ENCODE assay signal across 9 mouse cellular contexts in the genomic region with DNA sequence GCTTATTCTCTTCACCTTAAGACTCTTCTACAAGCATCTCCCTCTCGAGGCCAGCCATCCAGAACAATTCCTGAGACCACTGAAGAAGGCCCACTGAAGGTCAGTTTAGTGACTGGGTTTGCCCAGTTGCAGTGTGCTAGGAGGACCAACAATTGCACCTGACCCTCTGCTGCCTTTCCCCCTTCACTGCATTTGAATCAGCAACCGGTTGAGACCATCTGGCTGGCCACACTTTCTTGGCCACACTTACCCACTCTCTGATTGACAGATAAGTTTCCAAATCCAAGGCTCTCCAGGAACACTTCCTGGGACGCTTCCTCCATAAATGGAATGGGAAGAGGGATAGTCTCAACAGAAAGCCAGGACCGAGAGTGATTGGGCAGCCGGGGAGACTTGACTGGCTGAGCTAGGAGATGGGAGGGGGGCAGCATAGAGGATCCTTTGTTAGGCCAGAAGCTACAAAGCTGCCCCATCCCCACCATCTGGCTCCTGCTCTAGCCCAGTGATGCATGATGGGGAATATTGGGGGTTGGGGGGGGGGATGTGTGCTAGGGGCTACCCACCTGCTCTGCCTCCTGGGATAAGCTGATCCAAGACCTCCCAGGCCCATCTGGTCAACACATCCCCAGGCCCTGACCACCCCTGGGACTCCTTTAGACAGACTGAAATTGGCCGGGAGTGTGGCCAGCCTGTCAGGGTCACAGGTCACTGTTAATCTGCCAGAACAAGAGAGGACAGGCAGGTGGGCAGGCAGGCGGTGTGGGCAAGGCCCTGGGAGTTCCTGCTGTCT. TPM values are rescaled to one million over a fixed set of nuclear protein-coding genes. Genes with fewer than 3 reads are reported as not detected.
A peak's percentile ranks its signal among the peaks of the same experiment; 100 is the strongest.
DNase-seq lines count a peak whose midpoint lies in the region; ATAC-seq and TF ChIP-seq lines count a peak whose summit lies in the region.
"Had no signal": no experiment of that assay in that cellular context is flagged by ENCODE, and none has a peak within 500 bp of the region (broad histone marks: within the 10 kb centered on the region; RNA-seq: fewer than 3 reads in every experiment).

No protein-coding gene starts in this region.

- H3K36me3 ChIP-seq in intestine, embryonic 14.5 days (ENCODE audit: control insufficient read depth, insufficient read depth, low read length) = no peaks in the 10 kb centered on the region
- no peaks in the 10 kb centered on the region for H3K36me3 ChIP-seq in intestine, embryonic 15.5 days
- no peaks in the 10 kb centered on the region for H3K36me3 ChIP-seq in forebrain, embryonic 13.5 days (ENCODE audit: poor library complexity, severe bottlenecking)
- H3K36me3 ChIP-seq in midbrain, embryonic 15.5 days (replicated peaks) = no peaks in the 10 kb centered on the region

- TF ChIP-seq POLR2A in cerebellum, adult 2 months (IDR thresholded peaks at IDR 0.05; ENCODE audit: borderline replicate concordance, insufficient read depth, low read length) = no peak

- no peaks in the 10 kb centered on the region for H3K4me1 ChIP-seq in intestine, embryonic 14.5 days (replicated peaks; ENCODE audit: control insufficient read depth, insufficient read depth, low read length)
- H3K4me1 ChIP-seq in intestine, embryonic 15.5 days (replicated peaks) = no peaks in the 10 kb centered on the region
- peaks cover 12% of the 10 kb centered on the region for H3K4me1 ChIP-seq in cerebellum, adult 2 months (ENCODE audit: control insufficient read depth, insufficient read depth, low read length)
- H3K4me1 ChIP-seq in forebrain, embryonic 13.5 days = peaks cover 30% of the 10 kb centered on the region
- 0 out of 2 replicates have a peak, but pooled peaks cover 14% of the 10 kb centered on the region for H3K4me1 ChIP-seq in midbrain, embryonic 15.5 days

- no peak for DNase-seq in intestine, embryonic 14.5 days (ENCODE audit: low spot score)
- peak; percentile 48 to 65 for DNase-seq in cerebellum, adult 2 months
- no peak for DNase-seq in urinary bladder, postnatal 36 days (ENCODE audit: low spot score in 2 of 2)
- no peak for DNase-seq in frontal cortex, postnatal 14 days (ENCODE audit: low spot score in 2 of 2)

- H3K4me3 ChIP-seq in intestine, embryonic 14.5 days (ENCODE audit: low read depth, low read length) = no peak overlapping the region
- no peak overlapping the region for H3K4me3 ChIP-seq in intestine, embryonic 15.5 days (replicated peaks)
- no peak overlapping the region for H3K4me3 ChIP-seq in cerebellum, adult 2 months (replicated peaks; ENCODE audit: insufficient read depth, low read depth, low read length)
- H3K4me3 ChIP-seq in forebrain, embryonic 13.5 days = no peak overlapping the region
- H3K4me3 ChIP-seq in midbrain, embryonic 15.5 days = no peak overlapping the region
- H3K4me3 ChIP-seq: myocyte had no signal

- no peak overlapping the region for H3K9ac ChIP-seq in intestine, embryonic 14.5 days (ENCODE audit: low read length)
- no peak overlapping the region for H3K9ac ChIP-seq in intestine, embryonic 15.5 days
- no peak overlapping the region for H3K9ac ChIP-seq in forebrain, embryonic 13.5 days
- peak overlapping the region; percentile 10; the same call in 1 of the 2 replicates for H3K9ac ChIP-seq in midbrain, embryonic 15.5 days

- TF ChIP-seq CTCF in cerebellum, adult 2 months (IDR thresholded peaks at IDR 0.05; ENCODE audit: borderline replicate concordance, insufficient read depth, low read depth, low read length) = no peak

- ATAC-seq in intestine, embryonic 14.5 days (replicated peaks; ENCODE audit: low FRiP score, low TSS enrichment, low read depth) = peak; percentile 53
- ATAC-seq in intestine, embryonic 15.5 days = no peak; the same call in 1 of the 2 replicates
- ATAC-seq in forebrain, embryonic 13.5 days = peak; percentile 86
- peak; percentile 72 for ATAC-seq in midbrain, embryonic 15.5 days (replicated peaks)
- no peak for ATAC-seq in CD4-positive, CD25-positive, alpha-beta regulatory T cell, adult 4 months

- no peak overlapping the region for H3K27ac ChIP-seq in intestine, embryonic 14.5 days (ENCODE audit: low read depth)
- no peak overlapping the region for H3K27ac ChIP-seq in intestine, embryonic 15.5 days
- no peak overlapping the region for H3K27ac ChIP-seq in cerebellum, adult 2 months (ENCODE audit: insufficient read depth, low read length)
- H3K27ac ChIP-seq in forebrain, embryonic 13.5 days = peak overlapping the region; percentile 90
- H3K27ac ChIP-seq in midbrain, embryonic 15.5 days = peak overlapping the region; percentile 27; the same call in 1 of the 2 replicates

- WGBS in intestine, embryonic 14.5 days = 47% methylated on average over 7 of the region's 7 CpGs
- 50% methylated on average over 7 of the region's 7 CpGs for WGBS in intestine, embryonic 15.5 days
- WGBS in cerebellum, adult 2 months = 14% methylated on average over 7 of the region's 7 CpGs
- 15% methylated on average over 7 of the region's 7 CpGs for WGBS in forebrain, embryonic 13.5 days
- 16% methylated on average over 7 of the region's 7 CpGs for WGBS in midbrain, embryonic 15.5 days

- 0 out of 2 replicates have a peak, but pooled peaks cover 4% of the 10 kb centered on the region for H3K9me3 ChIP-seq in intestine, embryonic 14.5 days (ENCODE audit: control insufficient read depth, low read length)
- H3K9me3 ChIP-seq in intestine, embryonic 15.5 days = no peaks in the 10 kb centered on the region
- H3K9me3 ChIP-seq in forebrain, embryonic 13.5 days (replicated peaks) = no peaks in the 10 kb centered on the region
- no peaks in the 10 kb centered on the region for H3K9me3 ChIP-seq in midbrain, embryonic 15.5 days

- H3K4me2 ChIP-seq in intestine, embryonic 14.5 days (ENCODE audit: low read length) = no peak overlapping the region
- no peak overlapping the region for H3K4me2 ChIP-seq in intestine, embryonic 15.5 days (replicated peaks)
- no peak overlapping the region for H3K4me2 ChIP-seq in forebrain, embryonic 13.5 days
- H3K4me2 ChIP-seq in midbrain, embryonic 15.5 days = no peak overlapping the region

- no peaks in the 10 kb centered on the region for H3K27me3 ChIP-seq in intestine, embryonic 14.5 days (replicated peaks; ENCODE audit: control insufficient read depth, insufficient read depth, low read length)
- H3K27me3 ChIP-seq in intestine, embryonic 15.5 days (replicated peaks) = no peaks in the 10 kb centered on the region
- no peaks in the 10 kb centered on the region for H3K27me3 ChIP-seq in cerebellum, adult 2 months (ENCODE audit: control insufficient read depth, insufficient read depth, low read length)
- H3K27me3 ChIP-seq in forebrain, embryonic 13.5 days = no peaks in the 10 kb centered on the region
- no peaks in the 10 kb centered on the region for H3K27me3 ChIP-seq in midbrain, embryonic 15.5 days (replicated peaks)

RNA-seq across cellular contexts. Expression of a gene that starts 13.2 kb away (rescaled TPM):
- polyA plus RNA-seq in intestine, embryonic 14.5 days (2014; fragmentation: Nextera tagmentation; extraction: Ambion mirVana) = 2.3 and 2.7 TPM in 2 replicates
- polyA plus RNA-seq in intestine, embryonic 15.5 days (2015; fragmentation: Nextera tagmentation; extraction: Ambion mirVana) = 4.6 and 5.0 TPM in 2 replicates
- 33.7 and 35.7 TPM in 2 replicates for polyA plus RNA-seq in cerebellum, adult 2 months (2012; rRNA removed)
- polyA plus RNA-seq in forebrain, embryonic 13.5 days (2015; fragmentation: Nextera tagmentation; extraction: Ambion mirVana) = 3.8 and 4.1 TPM in 2 replicates
- 10.2 and 13.2 TPM in 2 replicates for polyA plus RNA-seq in midbrain, embryonic 15.5 days (2015; fragmentation: Nextera tagmentation; extraction: Ambion mirVana)
- not detected for polyA plus RNA-seq in CD4-positive, CD25-positive, alpha-beta regulatory T cell, adult 4 months (2017; shearing (Covaris generic))

RNA-seq across cellular contexts. Expression of a gene that starts 15.1 kb away (rescaled TPM):
- 33.6 and 42.3 TPM in 2 replicates for polyA plus RNA-seq in intestine, embryonic 14.5 days (2014; fragmentation: Nextera tagmentation; extraction: Ambion mirVana)
- polyA plus RNA-seq in intestine, embryonic 15.5 days (2015; fragmentation: Nextera tagmentation; extraction: Ambion mirVana) = 25.4 and 26.3 TPM in 2 replicates
- polyA plus RNA-seq in cerebellum, adult 2 months (2012; rRNA removed) = 29.5 and 31.5 TPM in 2 replicates
- 69.4 and 79.1 TPM in 2 replicates for polyA plus RNA-seq in forebrain, embryonic 13.5 days (2015; fragmentation: Nextera tagmentation; extraction: Ambion mirVana)
- polyA plus RNA-seq in midbrain, embryonic 15.5 days (2015; fragmentation: Nextera tagmentation; extraction: Ambion mirVana) = 55.8 and 59.3 TPM in 2 replicates
- polyA plus RNA-seq in CD4-positive, CD25-positive, alpha-beta regulatory T cell, adult 4 months (2017; shearing (Covaris generic)) = 10 to 100 TPM; 22.9 to 33.0 TPM

RNA-seq across cellular contexts. Expression of a gene that starts 48.3 kb away (rescaled TPM):
- 9.5 and 18.0 TPM in 2 replicates for polyA plus RNA-seq in intestine, embryonic 14.5 days (2014; fragmentation: Nextera tagmentation; extraction: Ambion mirVana)
- polyA plus RNA-seq in intestine, embryonic 15.5 days (2015; fragmentation: Nextera tagmentation; extraction: Ambion mirVana) = 16.9 and 18.1 TPM in 2 replicates
- 19.2 and 21.7 TPM in 2 replicates for polyA plus RNA-seq in cerebellum, adult 2 months (2012; rRNA removed)
- polyA plus RNA-seq in forebrain, embryonic 13.5 days (2015; fragmentation: Nextera tagmentation; extraction: Ambion mirVana) = 16.0 and 17.4 TPM in 2 replicates
- polyA plus RNA-seq in midbrain, embryonic 15.5 days (2015; fragmentation: Nextera tagmentation; extraction: Ambion mirVana) = 14.0 and 16.5 TPM in 2 replicates
- 10 to 100 TPM; 24.4 to 38.9 TPM for polyA plus RNA-seq in CD4-positive, CD25-positive, alpha-beta regulatory T cell, adult 4 months (2017; shearing (Covaris generic))

Comparison
In these comparisons a context has a peak if more than half of its experiments do, and no peak if none do; other contexts are left out.
1. ATAC-seq: peak in intestine, embryonic 14.5 days (single experiment), forebrain, embryonic 13.5 days (single experiment) and midbrain, embryonic 15.5 days (single experiment); none in intestine, embryonic 15.5 days (single experiment) and CD4-positive, CD25-positive, alpha-beta regulatory T cell, adult 4 months (single experiment).
2. DNase-seq: peak in cerebellum, adult 2 months (2 of 2); none in intestine, embryonic 14.5 days (single experiment), urinary bladder, postnatal 36 days (0 of 2) and frontal cortex, postnatal 14 days (0 of 2).
3. H3K27ac ChIP-seq: peak in forebrain, embryonic 13.5 days (single experiment) and midbrain, embryonic 15.5 days (single experiment); none in intestine, embryonic 14.5 days (single experiment), intestine, embryonic 15.5 days (single experiment) and cerebellum, adult 2 months (single experiment).